Mouse (Mus musculus) G1E (cell line): ENCODE measurements around the gene Pole. TPM values are rescaled to one million over a fixed set of nuclear protein-coding genes. Genes with fewer than 3 reads are reported as not detected.

ENCODE experiments used
- ATAC-seq: 2 replicates; pipeline ENCODE4 v1.8.0; 2016; ENCODE audit warnings: mild to moderate bottlenecking; ENCODE audit not compliant: insufficient number of reproducible peaks, poor library complexity, low FRiP score, severe bottlenecking; ENCODE audit errors: extremely low read depth
- DNase-seq: peaks from one replicate; pipeline ENCODE4 v3.0.0; 2012; ENCODE audit warnings: low spot score
- H3K27me3 ChIP-seq: 2 replicates; pipeline ENCODE4 v1.6.1; 2012; ENCODE audit warnings: mild to moderate bottlenecking, low read length, inconsistent platforms; ENCODE audit not compliant: insufficient read depth
- H3K36me3 ChIP-seq: replicated peaks from 2 replicates; pipeline ENCODE3; 2012; ENCODE audit warnings: mild to moderate bottlenecking, inconsistent platforms
- H3K4me1 ChIP-seq: 2 replicates; pipeline ENCODE4 v1.6.1; 2012; ENCODE audit warnings: low read depth, low read length, inconsistent platforms, mixed read lengths; ENCODE audit not compliant: insufficient read depth
- H3K4me3 ChIP-seq: 2 replicates; pipeline ENCODE4 v1.5.1; 2012; ENCODE audit warnings: low read depth, mild to moderate bottlenecking, inconsistent platforms, low read length, moderate library complexity, mixed read lengths
- H3K9me3 ChIP-seq: replicated peaks from 2 replicates; pipeline ENCODE4 v1.6.1; 2012; ENCODE audit warnings: inconsistent platforms
- CTCF ChIP-seq: IDR thresholded peaks from 2 replicates; pipeline ENCODE4 v1.5.1; 2012; ENCODE audit warnings: low read depth, low read length, inconsistent platforms, mixed read lengths
- GATA1 ChIP-seq: IDR thresholded peaks from 2 replicates; pipeline ENCODE4 v1.6.1; 2012; ENCODE audit warnings: borderline replicate concordance, low read length, inconsistent platforms, mixed read lengths
- GATA2 ChIP-seq: IDR thresholded peaks from 2 replicates; pipeline ENCODE4 v1.6.1; 2012; ENCODE audit warnings: low read depth, low read length, inconsistent platforms, borderline replicate concordance
- POLR2AphosphoS5 ChIP-seq: IDR thresholded peaks from 2 replicates; pipeline ENCODE4 v1.6.1; 2012; ENCODE audit warnings: low read depth, low read length, inconsistent platforms; ENCODE audit not compliant: insufficient replicate concordance
- TAL1 ChIP-seq: conservative IDR thresholded peaks from 2 replicates; pipeline ENCODE4 v1.6.1; 2012; ENCODE audit warnings: low read depth, low read length, inconsistent platforms, mixed read lengths
- polyA plus RNA-seq: library from polyadenylated mRNA; stranded (reverse); fragments of >175 nt; gene quantifications from 2 replicates; pipeline ENCODE4 v1.2.3, GENCODE M21; 2012
- total RNA-seq, 2 experiments: library from RNA; stranded (forward) in 1 of 2; stranded (reverse) in 1 of 2; fragments of 200-1000 nt in 1 of 2; fragments of >200 nt in 1 of 2; fragmentation: Nextera tagmentation in 1 of 2; gene quantifications; 2 replicates each; pipeline ENCODE4 v1.2.3; 2014 to 2017

Pole gene
- total and polyA plus RNA-seq, 3 experiments, result 30.0 to 144 (median 67.2) TPM

DNA sequence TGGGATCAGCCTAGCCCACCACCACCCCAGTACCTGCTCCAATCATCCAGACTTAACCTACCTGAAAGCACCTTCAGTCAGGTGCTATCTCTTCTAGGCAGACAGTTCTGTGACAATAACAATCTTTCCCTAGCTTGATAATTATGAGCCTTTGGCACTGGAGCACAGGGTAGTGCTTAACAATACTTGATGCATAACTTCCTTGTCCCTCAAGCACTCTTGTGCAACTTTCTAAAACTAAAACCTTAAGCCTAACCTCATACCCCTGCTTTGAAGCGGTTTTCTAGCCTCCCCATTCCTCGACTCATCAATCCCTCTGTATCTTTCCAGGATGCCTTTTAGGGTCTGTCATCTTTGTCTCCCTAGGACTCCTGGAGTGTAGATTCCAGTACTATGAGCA lies 11.3 kb upstream of the Pole start:
- Histone ChIP-seq H3K4me1 (peaks cover 38% of the 10 kb centered on the region), H3K9me3 (no peaks in the 10 kb centered on the region), H3K36me3 (peaks cover 44% of the 10 kb centered on the region), H3K27me3 (no peaks in the 10 kb centered on the region), H3K4me3 (peak overlapping the region; percentile 28; the same call in 1 of the 2 replicates)
- ATAC-seq (no peak), DNase-seq (no peak)
- TF ChIP-seq GATA1 (no peak), TAL1 (no peak), CTCF (no peak), POLR2AphosphoS5 (no peak)

- ATAC-seq, result no peak
- TF ChIP-seq GATA2, result no peak
- no peak for TF ChIP-seq CTCF
- TF ChIP-seq GATA1, result no peak
- no peak for TF ChIP-seq TAL1
- no peak for TF ChIP-seq POLR2AphosphoS5
Observed at GRCm38 (mm10) chr5:110276391-110276790, 9.7 kb upstream of the Pole start.

GRCm38 (mm10) chr5:110276910-110277309 lies 9.2 kb upstream of the Pole start:
- ATAC-seq (no peak), DNase-seq (no peak)
- no peak for TF ChIP-seq GATA2
- TF ChIP-seq POLR2AphosphoS5, result no peak
- no peak for TF ChIP-seq GATA1
- TF ChIP-seq TAL1, result no peak
- TF ChIP-seq CTCF, result no peak
- Histone ChIP-seq H3K27me3 (no peaks in the 10 kb centered on the region), H3K4me1 (peaks cover 33% of the 10 kb centered on the region), H3K9me3 (no peaks in the 10 kb centered on the region), H3K4me3 (no peak overlapping the region), H3K36me3 (peaks cover 49% of the 10 kb centered on the region)

More at GRCm38 (mm10) chr5:110276391-110276790, 9.7 kb upstream of the Pole start:
- H3K4me1 ChIP-seq, result peaks cover 33% of the 10 kb centered on the region
- H3K9me3 ChIP-seq, result no peaks in the 10 kb centered on the region
- no peak for DNase-seq
- H3K4me3 ChIP-seq, result no peak overlapping the region
- no peaks in the 10 kb centered on the region for H3K27me3 ChIP-seq
- H3K36me3 ChIP-seq, result peaks cover 49% of the 10 kb centered on the region

DNA sequence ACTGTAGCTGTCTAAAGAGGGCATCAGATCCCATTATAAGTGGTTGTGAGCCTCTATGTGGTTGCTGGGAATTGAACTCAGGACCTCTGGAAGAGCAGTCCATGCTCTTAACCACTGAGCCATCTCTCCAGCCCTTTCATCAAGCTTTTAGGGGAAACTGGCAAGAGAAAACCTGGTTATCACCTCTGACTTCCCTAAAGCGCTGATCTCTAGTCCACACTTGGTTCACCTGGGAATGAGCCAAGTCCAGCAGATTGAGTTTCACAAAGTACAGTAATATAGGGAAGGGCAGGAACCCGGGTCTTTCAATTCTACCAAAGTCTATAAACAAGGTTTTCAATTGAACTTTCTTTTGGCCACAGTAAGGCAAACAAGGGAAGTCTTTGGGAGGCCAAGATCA lies 4.1 kb upstream of the Pole start:
- Histone ChIP-seq H3K9me3 (no peaks in the 10 kb centered on the region), H3K27me3 (no peaks in the 10 kb centered on the region), H3K4me1 (peaks cover 18% of the 10 kb centered on the region), H3K36me3 (peaks cover 39% of the 10 kb centered on the region), H3K4me3 (no peak overlapping the region)
- DNase-seq (no peak), ATAC-seq (no peak)
- TF ChIP-seq GATA1 (no peak), POLR2AphosphoS5 (no peak), CTCF (no peak), GATA2 (no peak), TAL1 (no peak)

GRCm38 (mm10) chr5:110284536-110284935 lies 1.6 kb upstream of the Pole start:
- DNase-seq (peak; percentile 49), ATAC-seq (peak; percentile 32; the same call in 1 of the 2 replicates)
- Histone ChIP-seq H3K36me3 (peaks cover 43% of the 10 kb centered on the region), H3K27me3 (no peaks in the 10 kb centered on the region), H3K4me3 (peak overlapping the region; percentile 86), H3K4me1 (peaks cover 38% of the 10 kb centered on the region), H3K9me3 (no peaks in the 10 kb centered on the region)
- TF ChIP-seq CTCF (peak; percentile 70), POLR2AphosphoS5 (no peak)

- Histone ChIP-seq H3K4me1 (peaks cover 44% of the 10 kb centered on the region), H3K27me3 (no peaks in the 10 kb centered on the region), H3K4me3 (peak overlapping the region; percentile 86), H3K36me3 (peaks cover 48% of the 10 kb centered on the region), H3K9me3 (no peaks in the 10 kb centered on the region)
- TF ChIP-seq TAL1 (no peak), GATA1 (no peak), GATA2 (no peak), CTCF (no peak), POLR2AphosphoS5 (no peak)
- ATAC-seq, result no peak
- DNase-seq, result no peak
Observed at GRCm38 (mm10) chr5:110285156-110285555, 950 bp upstream of the Pole start.
